In the genomic region with DNA sequence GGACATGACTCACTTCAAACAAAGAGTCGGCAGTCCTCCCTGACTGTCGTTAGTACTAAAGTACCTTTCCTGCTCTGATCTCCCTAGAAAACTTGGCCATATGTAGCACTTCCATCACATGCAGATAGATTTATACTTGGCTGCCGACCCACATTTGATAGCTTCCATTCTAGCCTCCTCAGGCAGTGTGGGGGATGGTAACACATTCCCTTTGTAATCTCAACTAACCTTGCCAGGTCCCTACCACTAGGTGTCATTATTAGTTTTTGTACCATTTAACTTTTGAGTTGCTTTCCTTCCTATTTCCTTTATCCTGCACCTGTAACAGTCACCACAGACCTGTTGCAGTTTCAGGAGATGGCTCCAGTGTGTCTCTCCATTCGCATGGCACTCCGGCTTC, we compare ENCODE assay signal across 16 mouse cellular contexts. TPM values are rescaled to one million over a fixed set of nuclear protein-coding genes. Genes with fewer than 3 reads are reported as not detected.
DNase-seq lines count a peak whose midpoint lies in the region; ATAC-seq and TF ChIP-seq lines count a peak whose summit lies in the region.
"Had no signal": no experiment of that assay in that cellular context is flagged by ENCODE, and none has a peak within 500 bp of the region (broad histone marks: within the 10 kb centered on the region; RNA-seq: fewer than 3 reads in every experiment).

No protein-coding gene starts in this region.

- DNase-seq in CD4-positive, CD25-positive, alpha-beta regulatory T cell, adult 2 months (ENCODE audit: low read depth, low spot score) = peak; percentile 52
- DNase-seq in midbrain, embryonic 14.5 days = peak; percentile 41
- no peak for DNase-seq in stomach, postnatal 0 days (ENCODE audit: low spot score)
- DNase-seq in cerebellum, adult 11 months = no peak
- DNase-seq: cerebellum, postnatal 36 days had no signal

- H3K4me3 ChIP-seq in intestine, postnatal 0 days (ENCODE audit: low read depth, low read length) = no peak overlapping the region
- no peak overlapping the region for H3K4me3 ChIP-seq in intestine, embryonic 16.5 days (ENCODE audit: low read length)
- no peak overlapping the region for H3K4me3 ChIP-seq in midbrain, embryonic 14.5 days (replicated peaks; ENCODE audit: low read depth, low read length)
- no peak overlapping the region for H3K4me3 ChIP-seq in midbrain, embryonic 13.5 days (replicated peaks)
- no peak overlapping the region for H3K4me3 ChIP-seq in stomach, postnatal 0 days (ENCODE audit: low read depth, low read length)
- H3K4me3 ChIP-seq: forebrain, embryonic 13.5 days; limb, embryonic 15.5 days had no signal

- no peak for TF ChIP-seq EP300 in stomach, postnatal 0 days (optimal IDR thresholded peaks at IDR 0.05)

- H3K36me3 ChIP-seq in intestine, postnatal 0 days (ENCODE audit: control insufficient read depth, insufficient read depth) = peaks cover 40% of the 10 kb centered on the region
- H3K36me3 ChIP-seq in intestine, embryonic 16.5 days (ENCODE audit: control insufficient read depth, insufficient read depth, low read length) = peaks cover under 1% of the 10 kb centered on the region; the same call in 1 of the 2 replicates
- H3K36me3 ChIP-seq in midbrain, embryonic 14.5 days (ENCODE audit: control insufficient read depth, insufficient read depth, low read length) = peaks cover 36% of the 10 kb centered on the region
- H3K36me3 ChIP-seq in midbrain, embryonic 13.5 days = peaks cover 41% of the 10 kb centered on the region
- H3K36me3 ChIP-seq in stomach, postnatal 0 days (ENCODE audit: control insufficient read depth, insufficient read depth, low read length) = peaks cover 6% of the 10 kb centered on the region; the same call in 1 of the 2 replicates

- H3K27me3 ChIP-seq in intestine, postnatal 0 days (replicated peaks; ENCODE audit: control insufficient read depth, insufficient read depth, low read length) = no peaks in the 10 kb centered on the region
- no peaks in the 10 kb centered on the region for H3K27me3 ChIP-seq in intestine, embryonic 16.5 days (replicated peaks; ENCODE audit: control insufficient read depth, insufficient read depth, low read length)
- no peaks in the 10 kb centered on the region for H3K27me3 ChIP-seq in midbrain, embryonic 14.5 days (ENCODE audit: control insufficient read depth, insufficient read depth, low read length)
- no peaks in the 10 kb centered on the region for H3K27me3 ChIP-seq in midbrain, embryonic 13.5 days
- H3K27me3 ChIP-seq in stomach, postnatal 0 days (ENCODE audit: control insufficient read depth, insufficient read depth, low read length) = no peaks in the 10 kb centered on the region
- H3K27me3 ChIP-seq: forebrain, embryonic 13.5 days; limb, embryonic 15.5 days had no signal

- no peaks in the 10 kb centered on the region for H3K9me3 ChIP-seq in intestine, postnatal 0 days (ENCODE audit: control insufficient read depth)
- no peaks in the 10 kb centered on the region for H3K9me3 ChIP-seq in intestine, embryonic 16.5 days (ENCODE audit: control insufficient read depth, low read length)
- H3K9me3 ChIP-seq in midbrain, embryonic 14.5 days (ENCODE audit: control insufficient read depth, low read length) = no peaks in the 10 kb centered on the region
- H3K9me3 ChIP-seq in midbrain, embryonic 13.5 days = no peaks in the 10 kb centered on the region
- H3K9me3 ChIP-seq in stomach, postnatal 0 days (ENCODE audit: control insufficient read depth, low read length) = no peaks in the 10 kb centered on the region
- H3K9me3 ChIP-seq: forebrain, embryonic 13.5 days; limb, embryonic 15.5 days had no signal

- 48% methylated on average over 5 of the region's 5 CpGs for WGBS in intestine, postnatal 0 days
- 62% methylated on average over 5 of the region's 5 CpGs for WGBS in intestine, embryonic 16.5 days
- 81% methylated on average over 5 of the region's 5 CpGs for WGBS in midbrain, embryonic 14.5 days
- 89% methylated on average over 5 of the region's 5 CpGs for WGBS in midbrain, embryonic 13.5 days
- 45% methylated on average over 5 of the region's 5 CpGs for WGBS in stomach, postnatal 0 days

- ATAC-seq in CD4-positive, CD25-positive, alpha-beta regulatory T cell, adult 4 months = no peak
- ATAC-seq in intestine, postnatal 0 days = no peak
- ATAC-seq in intestine, embryonic 16.5 days = no peak
- ATAC-seq in midbrain, embryonic 14.5 days (ENCODE audit: low FRiP score, low TSS enrichment) = no peak
- no peak for ATAC-seq in midbrain, embryonic 13.5 days
- ATAC-seq in stomach, postnatal 0 days (ENCODE audit: low FRiP score, low TSS enrichment) = no peak
- ATAC-seq: forebrain, embryonic 13.5 days; midbrain, embryonic 16.5 days had no signal

- H3K27ac ChIP-seq in intestine, postnatal 0 days (ENCODE audit: low read depth, low read length) = no peak overlapping the region
- no peak overlapping the region for H3K27ac ChIP-seq in intestine, embryonic 16.5 days (ENCODE audit: low read length)
- H3K27ac ChIP-seq in midbrain, embryonic 14.5 days (replicated peaks; ENCODE audit: low read depth, low read length) = no peak overlapping the region
- H3K27ac ChIP-seq in midbrain, embryonic 13.5 days = no peak overlapping the region
- no peak overlapping the region for H3K27ac ChIP-seq in stomach, postnatal 0 days (replicated peaks)
- H3K27ac ChIP-seq: forebrain, embryonic 13.5 days; hindbrain, embryonic 14.5 days; limb, embryonic 15.5 days had no signal

- no peak overlapping the region for H3K9ac ChIP-seq in intestine, postnatal 0 days (ENCODE audit: low read depth, low read length)
- no peak overlapping the region for H3K9ac ChIP-seq in intestine, embryonic 16.5 days (ENCODE audit: low read depth, low read length)
- H3K9ac ChIP-seq in midbrain, embryonic 14.5 days (replicated peaks; ENCODE audit: low read length) = no peak overlapping the region
- no peak overlapping the region for H3K9ac ChIP-seq in midbrain, embryonic 13.5 days (replicated peaks)
- H3K9ac ChIP-seq in stomach, postnatal 0 days (ENCODE audit: low read length) = no peak overlapping the region
- H3K9ac ChIP-seq: forebrain, embryonic 13.5 days; hindbrain, embryonic 14.5 days; limb, embryonic 15.5 days had no signal

- peaks cover 4% of the 10 kb centered on the region; the same call in 1 of the 2 replicates for H3K4me1 ChIP-seq in intestine, postnatal 0 days (replicated peaks; ENCODE audit: control insufficient read depth, insufficient read depth, low read length)
- peaks cover 2% of the 10 kb centered on the region; the same call in 1 of the 2 replicates for H3K4me1 ChIP-seq in intestine, embryonic 16.5 days (ENCODE audit: control insufficient read depth, insufficient read depth, low read length)
- peaks cover 10% of the 10 kb centered on the region; the same call in 1 of the 2 replicates for H3K4me1 ChIP-seq in midbrain, embryonic 14.5 days (ENCODE audit: control insufficient read depth, insufficient read depth, low read length)
- H3K4me1 ChIP-seq in midbrain, embryonic 13.5 days (replicated peaks) = peaks cover 19% of the 10 kb centered on the region
- no peaks in the 10 kb centered on the region for H3K4me1 ChIP-seq in stomach, postnatal 0 days (replicated peaks; ENCODE audit: control insufficient read depth, insufficient read depth)

- H3K4me2 ChIP-seq in intestine, postnatal 0 days (replicated peaks; ENCODE audit: low read depth) = no peak overlapping the region; the same call in 1 of the 2 replicates
- no peak overlapping the region for H3K4me2 ChIP-seq in intestine, embryonic 16.5 days (ENCODE audit: low read depth, low read length)
- H3K4me2 ChIP-seq in midbrain, embryonic 14.5 days (ENCODE audit: low read length) = no peak overlapping the region
- no peak overlapping the region for H3K4me2 ChIP-seq in midbrain, embryonic 13.5 days (replicated peaks)
- H3K4me2 ChIP-seq in stomach, postnatal 0 days (replicated peaks; ENCODE audit: low read depth) = no peak overlapping the region
- H3K4me2 ChIP-seq: forebrain, embryonic 13.5 days; hindbrain, embryonic 14.5 days; limb, embryonic 15.5 days had no signal

- peak; percentile 50 for TF ChIP-seq CTCF in intestine, postnatal 0 days (IDR thresholded peaks at IDR 0.05; ENCODE audit: low read depth)
- peak; percentile 57 for TF ChIP-seq CTCF in stomach, postnatal 0 days (IDR thresholded peaks at IDR 0.05; ENCODE audit: low read depth)

RNA-seq across cellular contexts. Expression of a gene that starts 3.2 kb away (rescaled TPM):
- 10 to 100 TPM; 62.8 to 84.8 TPM for polyA plus RNA-seq in CD4-positive, CD25-positive, alpha-beta regulatory T cell, adult 4 months (2017; shearing (Covaris generic))
- 91.7 and 96.3 TPM in 2 replicates for polyA plus RNA-seq in intestine, postnatal 0 days (2015; fragmentation: Nextera tagmentation; extraction: Ambion mirVana)
- 59.6 and 65.4 TPM in 2 replicates for polyA plus RNA-seq in intestine, embryonic 16.5 days (2015; fragmentation: Nextera tagmentation; extraction: Ambion mirVana)
- 80.5 and 93.6 TPM in 2 replicates for polyA plus RNA-seq in midbrain, embryonic 14.5 days (2014; fragmentation: Nextera tagmentation; extraction: Ambion mirVana)
- 92.3 and 97.7 TPM in 2 replicates for polyA plus RNA-seq in midbrain, embryonic 13.5 days (2015; fragmentation: Nextera tagmentation; extraction: Ambion mirVana)
- 49.7 and 65.7 TPM in 2 replicates for polyA plus RNA-seq in stomach, postnatal 0 days (2015; fragmentation: Nextera tagmentation; extraction: Ambion mirVana)

RNA-seq across cellular contexts. Expression of a gene that starts 22.0 kb away (rescaled TPM):
- not detected for polyA plus RNA-seq in CD4-positive, CD25-positive, alpha-beta regulatory T cell, adult 4 months (2017; shearing (Covaris generic))
- not detected in 2 replicates for polyA plus RNA-seq in intestine, postnatal 0 days (2015; fragmentation: Nextera tagmentation; extraction: Ambion mirVana)
- polyA plus RNA-seq in intestine, embryonic 16.5 days (2015; fragmentation: Nextera tagmentation; extraction: Ambion mirVana) = not detected in 2 replicates
- polyA plus RNA-seq in midbrain, embryonic 14.5 days (2014; fragmentation: Nextera tagmentation; extraction: Ambion mirVana) = not detected in 2 replicates
- not detected in 2 replicates for polyA plus RNA-seq in midbrain, embryonic 13.5 days (2015; fragmentation: Nextera tagmentation; extraction: Ambion mirVana)
- polyA plus RNA-seq in stomach, postnatal 0 days (2015; fragmentation: Nextera tagmentation; extraction: Ambion mirVana) = not detected in 2 replicates
- polyA plus RNA-seq: forebrain, embryonic 13.5 days; gonadal fat pad, adult 2 months; hindbrain, embryonic 14.5 days; limb, embryonic 15.5 days; midbrain, embryonic 16.5 days; spleen, adult 2 months; urinary bladder, adult 2 months had no signal

RNA-seq across cellular contexts. Expression of a gene that starts 26.0 kb away (rescaled TPM):
- under 1 TPM in 1 of 2 experiments, not detected in 1; 0.27 TPM for polyA plus RNA-seq in CD4-positive, CD25-positive, alpha-beta regulatory T cell, adult 4 months (2017; shearing (Covaris generic))
- not detected in 2 replicates for polyA plus RNA-seq in intestine, postnatal 0 days (2015; fragmentation: Nextera tagmentation; extraction: Ambion mirVana)
- not detected in 2 replicates for polyA plus RNA-seq in intestine, embryonic 16.5 days (2015; fragmentation: Nextera tagmentation; extraction: Ambion mirVana)
- polyA plus RNA-seq in midbrain, embryonic 14.5 days (2014; fragmentation: Nextera tagmentation; extraction: Ambion mirVana) = not detected in 2 replicates
- polyA plus RNA-seq in midbrain, embryonic 13.5 days (2015; fragmentation: Nextera tagmentation; extraction: Ambion mirVana) = not detected in 2 replicates
- polyA plus RNA-seq in stomach, postnatal 0 days (2015; fragmentation: Nextera tagmentation; extraction: Ambion mirVana) = 0.67 TPM in 1 of 2 replicates, not detected in the other
- polyA plus RNA-seq: forebrain, embryonic 13.5 days; gonadal fat pad, adult 2 months; hindbrain, embryonic 14.5 days; limb, embryonic 15.5 days; midbrain, embryonic 16.5 days; spleen, adult 2 months; urinary bladder, adult 2 months had no signal

RNA-seq across cellular contexts. Expression of a gene that starts 33.7 kb away (rescaled TPM):
- polyA plus RNA-seq in CD4-positive, CD25-positive, alpha-beta regulatory T cell, adult 4 months (2017; shearing (Covaris generic)) = not detected
- polyA plus RNA-seq in intestine, postnatal 0 days (2015; fragmentation: Nextera tagmentation; extraction: Ambion mirVana) = not detected in 2 replicates
- not detected in 2 replicates for polyA plus RNA-seq in intestine, embryonic 16.5 days (2015; fragmentation: Nextera tagmentation; extraction: Ambion mirVana)
- polyA plus RNA-seq in midbrain, embryonic 14.5 days (2014; fragmentation: Nextera tagmentation; extraction: Ambion mirVana) = not detected in 2 replicates
- not detected in 2 replicates for polyA plus RNA-seq in midbrain, embryonic 13.5 days (2015; fragmentation: Nextera tagmentation; extraction: Ambion mirVana)
- polyA plus RNA-seq in stomach, postnatal 0 days (2015; fragmentation: Nextera tagmentation; extraction: Ambion mirVana) = 0.34 TPM in 1 of 2 replicates, not detected in the other
- polyA plus RNA-seq: forebrain, embryonic 13.5 days; gonadal fat pad, adult 2 months; hindbrain, embryonic 14.5 days; limb, embryonic 15.5 days; midbrain, embryonic 16.5 days; spleen, adult 2 months; urinary bladder, adult 2 months had no signal

Comparison
In these comparisons a context has a peak if more than half of its experiments do, and no peak if none do; other contexts are left out.
1. DNase-seq: peak in CD4-positive, CD25-positive, alpha-beta regulatory T cell, adult 2 months (single experiment) and midbrain, embryonic 14.5 days (single experiment); none in stomach, postnatal 0 days (single experiment) and cerebellum, adult 11 months (single experiment).